Mouse (Mus musculus): ENCODE results near the gene Lrmda.

DNA sequence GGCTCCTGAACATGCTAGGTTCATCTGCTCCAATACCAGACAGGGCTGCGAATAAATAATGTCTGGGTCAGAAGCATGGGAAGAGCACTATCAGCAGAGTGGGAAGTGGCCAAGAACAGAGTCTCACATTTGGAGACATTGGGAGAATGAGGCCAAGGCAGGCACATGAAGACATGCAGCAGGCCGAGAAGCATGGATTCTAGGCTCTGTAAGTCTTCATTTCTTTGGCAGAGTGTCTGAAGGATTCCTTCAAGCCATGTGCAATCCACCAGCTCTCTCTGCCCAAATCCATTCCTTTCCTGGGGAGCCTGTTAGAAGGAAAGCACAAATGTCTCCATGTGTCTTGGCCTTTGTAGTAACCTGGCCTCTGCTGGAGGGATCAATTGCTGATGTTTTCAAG lies 902.3 kb downstream of the Lrmda start:
- no peak for TF ChIP-seq CTCF (IDR thresholded peaks at IDR 0.05; ENCODE audit: low read depth, low read length)
- TF ChIP-seq POLR2A (IDR thresholded peaks at IDR 0.05; ENCODE audit: borderline replicate concordance, low read depth, low read length) = no peak
